Mouse (Mus musculus): Measurements from ENCODE around the gene Dgat2.
A peak's percentile ranks its signal among the peaks of the same experiment; 100 is the strongest.

Gene Dgat2

GRCm38 (mm10) chr7:99182432-99183172 is at the start of gene Dgat2:
TSS of gene Dgat2 (minus strand) at chr7:99182719.
- peak; percentile 89 for DNase-seq

DNA sequence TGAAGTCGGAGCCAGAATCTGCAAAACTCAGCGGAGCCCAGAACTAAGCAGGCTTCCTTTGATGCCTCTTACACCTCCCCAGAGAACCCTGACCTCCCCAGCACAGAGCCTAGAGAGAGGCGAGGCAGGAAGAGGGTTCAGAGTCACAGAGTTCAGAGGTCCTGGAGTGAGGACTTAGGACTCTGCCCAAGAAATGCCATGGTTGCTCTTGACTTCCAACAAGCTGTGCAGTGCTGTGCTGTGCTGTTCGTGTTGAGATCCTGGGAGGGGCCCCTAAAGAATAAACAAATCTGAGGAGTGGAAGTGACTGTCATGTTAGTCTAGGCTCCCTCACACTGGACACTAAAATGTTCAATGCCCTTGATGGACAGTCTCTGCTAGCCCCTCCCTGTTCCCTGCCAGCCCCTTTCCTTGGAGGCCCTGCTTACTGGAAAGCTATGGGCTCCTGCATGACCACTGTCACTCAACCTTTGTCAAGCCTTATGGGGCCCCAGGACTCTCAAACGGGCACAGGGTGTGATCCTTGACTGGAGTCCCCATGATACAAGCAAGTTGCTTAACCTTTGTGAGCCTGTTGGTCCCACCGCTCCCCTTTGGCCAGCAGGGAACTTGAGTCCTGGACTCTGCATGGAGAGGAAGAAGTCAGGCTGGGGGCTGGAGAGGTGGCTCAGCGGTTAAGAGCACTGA is 47.7 kb upstream of the Dgat2 start:
- no peak for DNase-seq

DNA sequence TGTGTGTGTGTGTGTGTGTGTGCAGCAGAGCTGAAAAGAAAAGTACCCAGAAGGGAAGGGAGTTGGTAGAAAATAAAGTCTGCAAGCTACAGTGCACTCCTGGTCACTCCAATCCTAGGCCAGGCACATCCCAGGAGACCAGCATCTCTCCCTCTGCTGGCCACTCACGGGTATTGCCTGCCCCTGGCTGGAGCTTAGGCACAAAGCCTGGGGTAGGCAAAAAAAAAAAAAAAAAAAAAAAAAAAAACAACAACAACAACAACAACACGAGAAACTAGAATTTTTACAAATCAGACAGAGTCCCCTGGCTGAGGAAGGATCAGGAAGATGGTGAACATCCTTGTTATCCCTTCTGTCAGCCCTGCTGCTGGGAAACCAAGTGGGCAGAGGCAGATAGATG is 46.9 kb upstream of the Dgat2 start:
- peak; percentile 28 for DNase-seq

- no peak for DNase-seq
Measured at GRCm38 (mm10) chr7:99228825-99229224, 46.3 kb upstream of the Dgat2 start.

- DNase-seq: no peak
Measured at GRCm38 (mm10) chr7:99227267-99227666, 44.7 kb upstream of the Dgat2 start.

DNA sequence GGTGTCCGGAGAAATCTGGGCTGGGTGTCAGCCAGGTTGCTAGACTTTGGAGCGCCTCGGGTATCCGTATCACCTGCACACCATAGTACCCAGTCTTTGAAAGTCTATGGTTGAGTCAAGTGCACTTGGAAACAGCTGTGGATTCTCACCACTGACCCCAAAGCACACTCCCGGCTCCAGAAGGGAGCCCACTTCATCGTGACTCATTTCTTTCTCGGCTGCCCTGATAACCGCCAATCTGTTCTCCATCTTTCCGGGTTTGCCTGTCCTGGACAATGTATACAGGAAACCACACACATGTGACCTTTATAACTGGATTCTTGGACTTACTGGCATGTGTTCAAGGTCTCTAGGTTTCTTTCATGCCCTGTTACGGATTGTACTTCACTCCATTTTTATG is 44.1 kb upstream of the Dgat2 start:
- DNase-seq: no peak

DNA sequence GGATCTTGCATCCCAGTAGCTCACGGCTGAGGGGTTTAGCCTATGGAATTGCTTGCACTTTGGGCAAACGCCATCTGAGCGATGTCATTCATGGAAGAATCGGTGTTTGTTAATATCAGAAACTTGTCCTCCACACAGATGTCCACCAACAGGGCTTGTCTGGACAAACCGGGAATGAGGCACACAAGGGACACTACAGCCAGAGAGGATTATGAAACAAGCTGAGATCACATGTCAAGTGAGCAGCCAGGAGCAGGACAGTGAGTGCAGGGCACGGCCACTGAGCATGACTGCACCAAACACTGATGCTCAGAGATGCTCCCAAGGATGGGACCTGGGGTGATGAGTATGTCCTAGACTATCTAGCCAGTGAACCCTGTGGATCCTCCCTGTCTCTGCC is 42.9 kb upstream of the Dgat2 start:
- no peak for DNase-seq

DNA sequence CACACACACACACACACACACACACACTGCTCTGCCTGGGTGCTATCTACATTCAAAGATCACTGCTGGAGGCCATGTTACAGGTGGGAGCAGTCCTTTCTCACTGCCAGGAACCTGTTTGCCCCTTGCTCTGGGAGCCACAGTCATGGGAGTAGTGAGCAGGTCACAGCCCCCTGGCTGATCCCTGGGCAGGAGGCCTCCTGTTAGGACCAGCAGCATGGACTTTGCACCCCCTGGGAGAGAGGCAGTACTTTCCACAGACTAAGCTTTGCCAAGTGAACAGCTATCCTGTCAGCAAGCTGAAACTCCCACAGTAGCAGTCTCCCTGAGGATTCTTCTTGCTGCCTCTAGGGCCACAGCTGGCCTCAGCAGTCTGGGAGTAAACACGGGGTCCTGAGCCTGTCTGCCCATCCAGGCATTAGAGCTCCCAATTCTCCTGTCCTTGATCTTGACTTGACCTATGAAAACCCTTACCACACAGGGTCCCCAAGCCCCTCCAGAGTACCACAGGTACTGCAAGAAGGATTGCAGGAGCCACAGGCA is 42.2 kb upstream of the Dgat2 start:
- DNase-seq: no peak

DNA sequence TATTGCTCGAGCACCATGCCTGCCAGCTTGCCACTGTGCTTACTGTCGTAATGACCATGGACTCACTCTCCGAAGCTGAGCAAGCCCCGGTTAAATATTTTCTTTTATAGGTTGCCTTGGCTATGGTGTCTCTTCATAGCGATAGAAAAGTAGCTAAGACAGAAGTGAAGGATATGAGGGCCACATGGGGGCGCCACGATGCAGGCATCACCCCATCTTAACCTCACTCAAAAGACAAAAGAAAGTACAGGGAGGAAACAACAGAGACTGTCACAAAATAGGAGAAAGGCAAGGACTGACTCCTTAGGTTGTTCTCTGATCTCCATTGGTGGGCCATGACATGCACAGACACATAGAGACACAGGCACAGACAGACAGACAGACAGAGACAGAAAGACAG is 41.7 kb upstream of the Dgat2 start:
- DNase-seq: no peak

- peak; percentile 19 for DNase-seq
Measured at GRCm38 (mm10) chr7:99217338-99218074, 35.0 kb upstream of the Dgat2 start.

GRCm38 (mm10) chr7:99215347-99215855 is 32.9 kb upstream of the Dgat2 start:
- no peak for DNase-seq

DNA sequence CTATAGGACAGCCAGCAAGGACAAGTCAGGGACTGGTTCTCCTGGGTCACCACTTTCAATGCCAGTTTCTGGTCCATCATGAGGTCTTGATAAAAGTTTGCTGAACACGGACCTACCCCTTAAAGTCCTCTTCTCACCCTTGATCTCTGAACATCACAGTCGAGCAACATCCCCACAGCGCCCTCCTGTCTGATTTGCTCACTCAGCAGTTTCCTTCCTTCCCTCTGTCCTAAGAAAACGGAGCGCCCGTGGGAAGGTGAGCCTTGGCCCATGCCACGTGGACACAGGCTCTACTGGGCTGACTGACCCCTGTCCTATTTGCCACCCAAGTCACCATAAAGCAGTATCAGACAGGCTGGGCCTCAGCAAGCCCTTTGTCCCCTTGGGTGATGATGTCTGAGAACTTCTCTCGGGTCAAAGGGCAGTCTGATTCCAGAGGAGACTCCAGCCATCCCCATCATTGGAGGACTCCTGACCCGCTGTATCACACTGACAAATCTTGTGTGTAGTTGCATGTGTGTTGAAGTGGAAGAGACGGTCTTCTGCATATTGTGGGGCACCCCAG is 32.2 kb upstream of the Dgat2 start:
- no peak for DNase-seq

GRCm38 (mm10) chr7:99213686-99214085 is 31.2 kb upstream of the Dgat2 start:
- DNase-seq: no peak

- DNase-seq: no peak
Measured at GRCm38 (mm10) chr7:99213056-99213455, 30.5 kb upstream of the Dgat2 start.

DNA sequence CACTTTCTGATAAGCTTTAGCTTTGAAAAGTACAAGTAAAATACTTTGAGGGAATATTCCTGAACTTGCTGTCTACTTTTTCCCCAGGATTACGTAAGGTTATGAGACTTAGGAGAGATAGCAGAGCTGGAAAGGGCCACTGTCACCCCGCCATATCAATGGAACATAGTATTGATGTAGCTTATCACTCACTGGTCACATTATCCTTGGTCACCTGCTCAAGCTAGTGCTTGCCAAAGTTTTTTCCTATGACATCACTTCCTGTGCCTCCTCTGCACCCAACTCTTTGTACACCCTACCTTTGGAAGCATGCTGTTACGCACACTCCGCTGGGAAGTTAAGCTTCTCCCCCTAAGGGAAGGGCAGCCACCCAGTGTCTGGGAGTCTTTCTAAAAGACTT is 26.2 kb upstream of the Dgat2 start:
- no peak for DNase-seq

GRCm38 (mm10) chr7:99206364-99206763 is 23.8 kb upstream of the Dgat2 start:
- no peak for DNase-seq

- no peak for DNase-seq
Measured at GRCm38 (mm10) chr7:99202163-99202562, 19.6 kb upstream of the Dgat2 start.

GRCm38 (mm10) chr7:99200290-99200689 is 17.8 kb upstream of the Dgat2 start:
- no peak for DNase-seq

DNA sequence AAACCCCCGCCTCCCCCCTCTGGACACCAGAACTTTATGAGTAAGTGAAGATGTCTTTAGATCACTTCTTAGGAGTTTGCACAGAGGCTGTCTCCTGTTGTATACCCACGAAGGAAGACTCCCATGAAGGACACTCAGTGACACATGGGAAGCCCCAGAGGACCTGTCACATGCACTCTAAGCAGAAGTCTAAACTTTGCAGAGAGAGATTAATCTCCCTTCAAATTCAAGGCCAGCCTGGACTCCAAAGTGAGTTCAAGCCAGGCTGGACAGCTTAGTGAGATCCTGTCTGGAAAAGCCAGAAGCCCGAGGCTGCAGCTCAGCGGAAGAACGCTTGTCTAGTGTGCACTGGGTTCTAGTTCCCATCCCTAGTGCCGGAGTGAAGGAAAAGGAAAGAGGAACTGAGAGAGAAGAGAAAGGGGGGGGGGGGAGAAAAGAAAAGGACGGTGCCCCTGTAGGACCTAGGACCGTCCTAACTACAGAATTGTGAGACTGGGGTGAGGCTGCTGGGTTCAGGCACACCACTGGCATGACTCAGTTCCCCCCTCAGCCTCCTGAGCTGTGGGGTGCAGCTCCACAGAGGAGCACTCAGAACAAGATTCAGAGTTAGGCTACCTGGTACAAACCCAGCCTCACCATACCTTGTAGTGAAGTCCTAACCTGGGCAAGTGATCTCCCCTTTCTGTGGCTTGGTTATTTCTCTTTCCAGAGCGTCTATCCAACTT is 17.1 kb upstream of the Dgat2 start:
- DNase-seq: no peak

DNA sequence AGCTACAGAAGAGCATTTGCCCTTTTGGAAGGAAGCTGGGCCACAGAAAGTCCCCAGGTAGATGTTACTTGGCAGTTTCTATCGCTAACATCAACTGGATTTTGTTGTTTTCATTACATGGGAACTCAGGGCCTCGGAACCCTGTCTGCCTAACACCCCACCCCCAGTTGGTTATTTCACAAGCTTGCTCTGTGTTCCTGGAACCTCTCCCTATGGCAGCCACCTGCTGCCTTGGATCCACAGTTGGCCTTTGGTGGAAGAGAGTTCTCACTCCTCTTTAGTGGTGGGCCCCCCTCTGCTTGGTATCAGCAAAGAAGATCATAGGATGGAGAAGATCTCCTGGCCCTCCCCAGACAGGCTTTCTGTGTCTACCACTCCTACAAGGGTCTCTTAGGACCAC is 16.3 kb upstream of the Dgat2 start:
- no peak for DNase-seq

DNA sequence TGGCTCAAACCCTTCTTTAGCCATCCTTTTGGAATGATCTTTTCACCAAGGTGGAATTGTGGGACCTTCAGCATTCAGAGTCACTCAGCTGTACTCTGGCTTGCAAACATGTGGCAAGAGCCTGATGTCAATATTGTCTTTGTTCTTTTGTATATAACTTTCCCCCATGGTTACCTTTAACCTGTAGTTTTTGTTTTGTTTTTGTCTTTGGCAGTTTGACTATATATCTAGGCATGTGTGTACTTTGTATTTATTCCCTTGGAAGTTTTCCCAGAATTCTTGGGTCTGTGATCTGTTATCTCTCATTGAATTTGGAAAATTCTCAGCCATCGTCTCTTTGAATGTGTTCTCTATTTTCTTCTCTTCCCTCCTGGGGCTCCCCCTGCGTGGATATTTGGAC is 12.0 kb upstream of the Dgat2 start:
- no peak for DNase-seq

GRCm38 (mm10) chr7:99193926-99194325 is 11.4 kb upstream of the Dgat2 start:
- DNase-seq: no peak
